Mouse (Mus musculus): ENCODE data around the gene Stpg3. TPM values are rescaled to one million over a fixed set of nuclear protein-coding genes. Genes with fewer than 3 reads are reported as not detected.
A peak's percentile ranks its signal among the peaks of the same experiment; 100 is the strongest.

Gene Stpg3
- polyA plus RNA-seq, 1 experiment from 2014 or later: 0.43 TPM

- Histone ChIP-seq H3K36me3 (ENCODE audit: insufficient read depth, low read length) (no peaks in the 10 kb centered on the region), H3K9ac (ENCODE audit: low read depth, low read length) (no peak overlapping the region), H3K4me3 (replicated peaks; ENCODE audit: low read depth, low read length) (no peak overlapping the region), H3K4me1 (replicated peaks; ENCODE audit: insufficient read depth, low read length) (peaks cover 32% of the 10 kb centered on the region), H3K27me3 (ENCODE audit: insufficient read depth, low read length) (no peaks in the 10 kb centered on the region), H3K4me2 (ENCODE audit: low read length) (peak overlapping the region; percentile 4; the same call in 1 of the 2 replicates), H3K9me3 (replicated peaks; ENCODE audit: low read length) (no peaks in the 10 kb centered on the region), H3K27ac (peak overlapping the region; percentile 68)
- 38% methylated on average over 6 of the region's 6 CpGs for WGBS
- TF ChIP-seq CTCF (IDR thresholded peaks at IDR 0.05; ENCODE audit: low read depth): no peak
- DNase-seq (ENCODE audit: low spot score) (peak; percentile 34), ATAC-seq (replicated peaks; ENCODE audit: low FRiP score, low read depth) (no peak)
Observed at GRCm38 (mm10) chr2:25176573-25176972, 37.9 kb downstream of the Stpg3 start.

- TF ChIP-seq CTCF (IDR thresholded peaks at IDR 0.05; ENCODE audit: low read depth): no peak
Observed at GRCm38 (mm10) chr2:25175690-25176078, 38.8 kb downstream of the Stpg3 start.

GRCm38 (mm10) chr2:25174866-25175689 lies 39.4 kb downstream of the Stpg3 start:
- Histone ChIP-seq H3K27ac (peak overlapping the region; percentile 27; the same call in 1 of the 2 replicates), H3K36me3 (ENCODE audit: insufficient read depth, low read length) (no peaks in the 10 kb centered on the region), H3K9ac (ENCODE audit: low read depth, low read length) (no peak overlapping the region), H3K27me3 (ENCODE audit: insufficient read depth, low read length) (no peaks in the 10 kb centered on the region), H3K4me1 (replicated peaks; ENCODE audit: insufficient read depth, low read length) (peaks cover 37% of the 10 kb centered on the region), H3K9me3 (replicated peaks; ENCODE audit: low read length) (no peaks in the 10 kb centered on the region), H3K4me2 (ENCODE audit: low read length) (no peak overlapping the region), H3K4me3 (replicated peaks; ENCODE audit: low read depth, low read length) (no peak overlapping the region)
- WGBS: 51% methylated on average over 7 of the region's 7 CpGs
- ATAC-seq (replicated peaks; ENCODE audit: low FRiP score, low read depth) (no peak), DNase-seq (ENCODE audit: low spot score) (no peak)
- no peak for TF ChIP-seq CTCF (IDR thresholded peaks at IDR 0.05; ENCODE audit: low read depth)

More at GRCm38 (mm10) chr2:25175690-25176078, 38.8 kb downstream of the Stpg3 start:
- peak overlapping the region; percentile 27; the same call in 1 of the 2 replicates for H3K27ac ChIP-seq
- DNase-seq (ENCODE audit: low spot score) (no peak), ATAC-seq (replicated peaks; ENCODE audit: low FRiP score, low read depth) (no peak)
- no peak overlapping the region for H3K4me3 ChIP-seq (replicated peaks; ENCODE audit: low read depth, low read length)
- WGBS: 84% methylated on average over 4 of the region's 4 CpGs
- H3K4me2 ChIP-seq (ENCODE audit: low read length): no peak overlapping the region
- H3K9me3 ChIP-seq (replicated peaks; ENCODE audit: low read length): no peaks in the 10 kb centered on the region
- H3K9ac ChIP-seq (ENCODE audit: low read depth, low read length): no peak overlapping the region
- H3K36me3 ChIP-seq (ENCODE audit: insufficient read depth, low read length): no peaks in the 10 kb centered on the region
- peaks cover 32% of the 10 kb centered on the region for H3K4me1 ChIP-seq (replicated peaks; ENCODE audit: insufficient read depth, low read length)
- H3K27me3 ChIP-seq (ENCODE audit: insufficient read depth, low read length): no peaks in the 10 kb centered on the region

GRCm38 (mm10) chr2:25173821-25174220 lies 40.6 kb downstream of the Stpg3 start:
- Histone ChIP-seq H3K9ac (ENCODE audit: low read depth, low read length) (no peak overlapping the region), H3K27ac (no peak overlapping the region), H3K4me3 (replicated peaks; ENCODE audit: low read depth, low read length) (no peak overlapping the region), H3K9me3 (replicated peaks; ENCODE audit: low read length) (no peaks in the 10 kb centered on the region), H3K27me3 (ENCODE audit: insufficient read depth, low read length) (no peaks in the 10 kb centered on the region), H3K4me1 (replicated peaks; ENCODE audit: insufficient read depth, low read length) (peaks cover 46% of the 10 kb centered on the region), H3K4me2 (ENCODE audit: low read length) (no peak overlapping the region), H3K36me3 (ENCODE audit: insufficient read depth, low read length) (no peaks in the 10 kb centered on the region)
- DNase-seq (ENCODE audit: low spot score) (no peak), ATAC-seq (replicated peaks; ENCODE audit: low FRiP score, low read depth) (no peak)
- no peak for TF ChIP-seq CTCF (IDR thresholded peaks at IDR 0.05; ENCODE audit: low read depth)
- WGBS: 90% methylated on average over 4 of the region's 4 CpGs

- ATAC-seq (replicated peaks; ENCODE audit: low FRiP score, low read depth): no peak
- H3K36me3 ChIP-seq (ENCODE audit: insufficient read depth, low read length): no peaks in the 10 kb centered on the region
- no peak overlapping the region for H3K4me3 ChIP-seq (replicated peaks; ENCODE audit: low read depth, low read length)
- H3K9ac ChIP-seq (ENCODE audit: low read depth, low read length): no peak overlapping the region
- 40% methylated on average over 8 of the region's 8 CpGs for WGBS
- H3K4me1 ChIP-seq (replicated peaks; ENCODE audit: insufficient read depth, low read length): peaks cover 36% of the 10 kb centered on the region
- no peak for DNase-seq (ENCODE audit: low spot score)
- no peak overlapping the region for H3K4me2 ChIP-seq (ENCODE audit: low read length)
- H3K27me3 ChIP-seq (ENCODE audit: insufficient read depth, low read length): no peaks in the 10 kb centered on the region
- H3K27ac ChIP-seq: no peak overlapping the region
- no peaks in the 10 kb centered on the region for H3K9me3 ChIP-seq (replicated peaks; ENCODE audit: low read length)
- no peak for TF ChIP-seq CTCF (IDR thresholded peaks at IDR 0.05; ENCODE audit: low read depth)
Observed at GRCm38 (mm10) chr2:25172629-25173028, 41.8 kb downstream of the Stpg3 start.

- H3K9ac ChIP-seq (ENCODE audit: low read depth, low read length): no peak overlapping the region
- H3K27me3 ChIP-seq (ENCODE audit: insufficient read depth, low read length): no peaks in the 10 kb centered on the region
- H3K4me2 ChIP-seq (ENCODE audit: low read length): no peak overlapping the region
- H3K36me3 ChIP-seq (ENCODE audit: insufficient read depth, low read length): no peaks in the 10 kb centered on the region
- no peak overlapping the region for H3K4me3 ChIP-seq (replicated peaks; ENCODE audit: low read depth, low read length)
- TF ChIP-seq CTCF (IDR thresholded peaks at IDR 0.05; ENCODE audit: low read depth): no peak
- no peak overlapping the region for H3K27ac ChIP-seq
- DNase-seq (ENCODE audit: low spot score) (no peak), ATAC-seq (replicated peaks; ENCODE audit: low FRiP score, low read depth) (no peak)
- H3K9me3 ChIP-seq (replicated peaks; ENCODE audit: low read length): no peaks in the 10 kb centered on the region
- H3K4me1 ChIP-seq (replicated peaks; ENCODE audit: insufficient read depth, low read length): peaks cover 32% of the 10 kb centered on the region
- WGBS: 63% methylated on average over 1 of the region's 1 CpGs
Observed at GRCm38 (mm10) chr2:25171769-25172153, 42.7 kb downstream of the Stpg3 start.
